Mouse (Mus musculus) lung, adult 2 months (tissue): ENCODE data around the gene Shld2.

ENCODE experiments used
- CTCF ChIP-seq: fragments of 200-500 bp; IDR thresholded peaks from 2 replicates; pipeline ENCODE4 v1.5.1; 2011; ENCODE audit warnings: mild to moderate bottlenecking, low read length, control low read depth; ENCODE audit not compliant: insufficient read depth
- POLR2A ChIP-seq: fragments of 200-500 bp; IDR thresholded peaks from 2 replicates; pipeline ENCODE4 v1.6.1; 2011; ENCODE audit warnings: low read depth, mild to moderate bottlenecking, control low read depth, low read length, borderline replicate concordance; ENCODE audit errors: extremely low read depth

DNA sequence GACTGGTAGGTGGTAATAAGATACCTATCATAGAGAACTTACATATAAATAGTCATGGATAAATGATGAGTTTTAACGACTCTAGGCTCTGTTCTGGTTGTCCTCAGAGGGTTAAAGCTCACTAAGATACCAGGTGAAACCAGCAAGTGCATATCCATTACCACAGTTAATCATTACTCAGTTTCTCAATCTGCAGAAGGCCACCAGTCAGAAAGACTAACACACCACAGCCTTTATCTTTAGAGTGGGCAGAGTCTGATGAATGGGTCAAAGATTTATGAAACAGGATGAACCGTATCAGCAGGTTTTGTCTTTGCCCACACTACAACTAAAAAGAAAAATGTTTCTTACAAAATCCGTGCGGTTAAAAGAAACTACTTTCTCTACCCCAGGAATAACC lies 35.1 kb downstream of the Shld2 start:
- no peak for TF ChIP-seq POLR2A
- no peak for TF ChIP-seq CTCF
